Mouse (Mus musculus): ENCODE measurements around the gene Ubac2.

- no peak for TF ChIP-seq MAX (IDR thresholded peaks at IDR 0.05; ENCODE audit: low read length)
- TF ChIP-seq CHD2 (IDR thresholded peaks at IDR 0.05; ENCODE audit: low read length) = no peak
- TF ChIP-seq PAX5 (IDR thresholded peaks at IDR 0.05; ENCODE audit: low read length) = no peak
- no peak for TF ChIP-seq NRF1 (IDR thresholded peaks at IDR 0.05; ENCODE audit: low read depth, low read length)
- TF ChIP-seq CTCF (conservative IDR thresholded peaks at IDR 0.05 in 1 of 2, IDR thresholded peaks at IDR 0.05 in 1 of 2; ENCODE audit: low read depth in 2 of 2, low read length in 2 of 2) = no peak
Measured at GRCm38 (mm10) chr14:121981531-121981930, 103.1 kb downstream of the Ubac2 start.

All from CH12.LX (cell line).